Mouse (Mus musculus) kidney, adult 9 months (tissue): Measurements from ENCODE around the gene Cstf1.

ENCODE experiments used
- DNase-seq: peaks from one replicate; pipeline ENCODE4 v3.0.0; 2022

Gene Cstf1

DNA sequence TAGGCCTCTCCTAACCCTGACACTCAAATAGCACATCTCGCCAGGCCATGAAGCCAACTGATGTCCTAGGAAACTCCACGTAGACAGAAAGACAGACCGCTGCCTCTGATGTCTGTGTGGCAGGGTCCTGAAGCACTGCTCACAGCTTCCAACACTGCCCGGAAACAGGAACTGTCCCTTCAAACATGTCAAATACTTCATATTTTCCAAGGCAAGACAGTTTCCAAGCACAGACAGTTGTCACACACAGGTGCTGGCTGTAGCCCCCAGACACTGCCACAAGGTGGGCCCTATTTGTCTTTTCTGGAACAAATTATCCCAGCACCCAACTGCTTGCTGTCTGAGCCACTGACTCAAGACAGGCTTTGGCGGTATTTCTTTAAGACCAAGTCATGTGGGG lies 47.7 kb downstream of the Cstf1 start:
- DNase-seq: no peak

DNA sequence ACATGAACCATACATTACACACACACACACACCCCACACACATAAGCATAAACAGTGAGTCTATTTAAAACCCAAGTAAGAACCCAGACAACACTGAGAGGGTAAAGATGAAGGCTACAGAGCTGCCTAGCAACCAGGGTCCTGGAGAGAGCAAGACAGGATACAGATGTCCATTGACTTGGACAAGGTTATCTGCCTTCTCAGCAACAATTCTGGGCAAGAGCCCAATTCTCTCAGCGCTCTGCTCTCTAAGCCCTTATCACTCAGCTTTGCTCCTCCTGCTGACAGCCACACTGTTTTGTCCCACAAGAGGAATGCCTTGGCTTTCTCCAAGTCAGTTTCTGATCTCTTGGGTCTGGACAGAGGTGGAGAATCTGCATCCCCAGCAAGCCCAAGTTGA lies 60.1 kb downstream of the Cstf1 start:
- peak; percentile 26 for DNase-seq
